Mouse (Mus musculus): Measurements from ENCODE around the gene Rfxank. TPM values are rescaled to one million over a fixed set of nuclear protein-coding genes. Genes with fewer than 3 reads are reported as not detected.
A peak's percentile ranks its signal among the peaks of the same experiment; 100 is the strongest.

The Rfxank gene
- polyA plus RNA-seq, 1 experiment from 2014 or later = 16.7 TPM

DNA sequence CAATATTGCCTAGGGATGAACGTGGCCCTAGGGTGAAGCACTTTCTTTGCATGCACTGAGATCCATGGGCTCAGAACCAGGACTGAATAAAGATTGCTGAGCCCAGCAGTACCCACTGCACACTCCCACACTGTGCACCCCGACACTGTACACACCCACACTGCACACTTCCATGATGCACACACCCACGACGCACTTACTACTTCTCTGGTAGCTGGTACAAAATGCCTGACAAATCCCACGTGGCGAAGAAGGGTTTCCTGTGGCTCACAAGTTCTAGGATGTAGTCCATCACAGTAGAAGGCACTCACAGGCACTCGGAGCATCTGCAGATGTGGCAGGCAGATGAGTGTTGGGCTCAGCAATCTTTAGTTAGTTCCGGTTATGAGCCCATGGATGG, 14.0 kb downstream of the Rfxank start:
- H3K27ac ChIP-seq (ENCODE audit: low read depth, low read length) = no peak overlapping the region
- H3K4me1 ChIP-seq (replicated peaks; ENCODE audit: control insufficient read depth, insufficient read depth, low read length) = no peaks in the 10 kb centered on the region
- H3K9me3 ChIP-seq (ENCODE audit: control insufficient read depth, low read length) = no peaks in the 10 kb centered on the region
- H3K4me3 ChIP-seq (ENCODE audit: low read depth, low read length) = no peak overlapping the region
- H3K27me3 ChIP-seq (replicated peaks; ENCODE audit: control insufficient read depth, insufficient read depth, low read length) = peaks cover 18% of the 10 kb centered on the region
- DNase-seq (ENCODE audit: low spot score) (no peak), ATAC-seq (replicated peaks; ENCODE audit: low FRiP score) (no peak)
- H3K4me2 ChIP-seq = no peak overlapping the region
- no peak overlapping the region for H3K9ac ChIP-seq (ENCODE audit: low read depth, low read length)
- WGBS = 60% methylated on average over 8 of the region's 8 CpGs
- H3K36me3 ChIP-seq (ENCODE audit: control insufficient read depth, insufficient read depth, low read length) = no peaks in the 10 kb centered on the region

- H3K9ac ChIP-seq (ENCODE audit: low read depth, low read length) = no peak overlapping the region
- no peak overlapping the region for H3K4me3 ChIP-seq (ENCODE audit: low read depth, low read length)
- H3K9me3 ChIP-seq (ENCODE audit: control insufficient read depth, low read length) = no peaks in the 10 kb centered on the region
- H3K4me1 ChIP-seq (replicated peaks; ENCODE audit: control insufficient read depth, insufficient read depth, low read length) = no peaks in the 10 kb centered on the region
- H3K27ac ChIP-seq (ENCODE audit: low read depth, low read length) = no peak overlapping the region
- H3K36me3 ChIP-seq (ENCODE audit: control insufficient read depth, insufficient read depth, low read length) = no peaks in the 10 kb centered on the region
- H3K4me2 ChIP-seq = no peak overlapping the region
- ATAC-seq (replicated peaks; ENCODE audit: low FRiP score) = no peak
- 56% methylated on average over 2 of the region's 2 CpGs for WGBS
- no peak for DNase-seq (ENCODE audit: low spot score)
- peaks cover 40% of the 10 kb centered on the region for H3K27me3 ChIP-seq (replicated peaks; ENCODE audit: control insufficient read depth, insufficient read depth, low read length)
These were observed 16.1 kb downstream of the Rfxank start for GRCm38 (mm10) chr8:70122863-70123262.

GRCm38 (mm10) chr8:70120667-70121066, 18.3 kb downstream of the Rfxank start, which contains the start of gene Ncan:
Gene Ncan, minus strand, starts transcription at chr8:70120873.
- ATAC-seq (replicated peaks; ENCODE audit: low FRiP score) (no peak), DNase-seq (ENCODE audit: low spot score) (no peak)
- no peaks in the 10 kb centered on the region for H3K9me3 ChIP-seq (ENCODE audit: control insufficient read depth, low read length)
- no peak within 1 kb of the TSS for H3K4me2 ChIP-seq
- no peak within 1 kb of the TSS for H3K9ac ChIP-seq (ENCODE audit: low read depth, low read length)
- no peaks in the 10 kb centered on the region for H3K4me1 ChIP-seq (replicated peaks; ENCODE audit: control insufficient read depth, insufficient read depth, low read length)
- H3K27ac ChIP-seq (ENCODE audit: low read depth, low read length) = no peak within 1 kb of the TSS
- H3K27me3 ChIP-seq (replicated peaks; ENCODE audit: control insufficient read depth, insufficient read depth, low read length) = peaks cover 60% of the 10 kb centered on the region
- WGBS = 6% methylated on average over 19 of the region's 19 CpGs
- no peaks in the 10 kb centered on the region for H3K36me3 ChIP-seq (ENCODE audit: control insufficient read depth, insufficient read depth, low read length)
- no peak within 1 kb of the TSS for H3K4me3 ChIP-seq (ENCODE audit: low read depth, low read length)

- Histone ChIP-seq H3K36me3 (ENCODE audit: control insufficient read depth, insufficient read depth, low read length) (no peaks in the 10 kb centered on the region), H3K4me2 (no peak overlapping the region), H3K4me1 (replicated peaks; ENCODE audit: control insufficient read depth, insufficient read depth, low read length) (no peaks in the 10 kb centered on the region), H3K27ac (ENCODE audit: low read depth, low read length) (no peak overlapping the region), H3K27me3 (replicated peaks; ENCODE audit: control insufficient read depth, insufficient read depth, low read length) (peaks cover 77% of the 10 kb centered on the region), H3K9ac (ENCODE audit: low read depth, low read length) (no peak overlapping the region), H3K4me3 (ENCODE audit: low read depth, low read length) (no peak overlapping the region), H3K9me3 (ENCODE audit: control insufficient read depth, low read length) (no peaks in the 10 kb centered on the region)
- WGBS = 19% methylated on average over 17 of the region's 17 CpGs
- DNase-seq (ENCODE audit: low spot score) = no peak
- ATAC-seq (replicated peaks; ENCODE audit: low FRiP score) = no peak
These were observed 19.9 kb downstream of the Rfxank start for GRCm38 (mm10) chr8:70118726-70119700.

GRCm38 (mm10) chr8:70117611-70118010, 21.3 kb downstream of the Rfxank start:
- WGBS = 6% methylated on average over 9 of the region's 9 CpGs
- Histone ChIP-seq H3K9me3 (ENCODE audit: control insufficient read depth, low read length) (no peaks in the 10 kb centered on the region), H3K36me3 (ENCODE audit: control insufficient read depth, insufficient read depth, low read length) (no peaks in the 10 kb centered on the region), H3K27me3 (replicated peaks; ENCODE audit: control insufficient read depth, insufficient read depth, low read length) (peaks cover 91% of the 10 kb centered on the region), H3K27ac (ENCODE audit: low read depth, low read length) (no peak overlapping the region), H3K4me1 (replicated peaks; ENCODE audit: control insufficient read depth, insufficient read depth, low read length) (no peaks in the 10 kb centered on the region), H3K4me3 (ENCODE audit: low read depth, low read length) (no peak overlapping the region), H3K4me2 (no peak overlapping the region), H3K9ac (ENCODE audit: low read depth, low read length) (no peak overlapping the region)
- DNase-seq (ENCODE audit: low spot score) (peak; percentile 45), ATAC-seq (replicated peaks; ENCODE audit: low FRiP score) (no peak)

GRCm38 (mm10) chr8:70114892-70115291, 24.1 kb downstream of the Rfxank start:
- Histone ChIP-seq H3K9ac (ENCODE audit: low read depth, low read length) (no peak overlapping the region), H3K4me3 (ENCODE audit: low read depth, low read length) (no peak overlapping the region), H3K27ac (ENCODE audit: low read depth, low read length) (no peak overlapping the region), H3K4me2 (no peak overlapping the region), H3K36me3 (ENCODE audit: control insufficient read depth, insufficient read depth, low read length) (no peaks in the 10 kb centered on the region), H3K4me1 (replicated peaks; ENCODE audit: control insufficient read depth, insufficient read depth, low read length) (no peaks in the 10 kb centered on the region), H3K9me3 (ENCODE audit: control insufficient read depth, low read length) (no peaks in the 10 kb centered on the region), H3K27me3 (replicated peaks; ENCODE audit: control insufficient read depth, insufficient read depth, low read length) (peaks cover 99% of the 10 kb centered on the region)
- WGBS = 61% methylated on average over 13 of the region's 13 CpGs
- no peak for ATAC-seq (replicated peaks; ENCODE audit: low FRiP score)
- DNase-seq (ENCODE audit: low spot score) = no peak

- H3K36me3 ChIP-seq (ENCODE audit: control insufficient read depth, insufficient read depth, low read length) = no peaks in the 10 kb centered on the region
- H3K4me1 ChIP-seq (replicated peaks; ENCODE audit: control insufficient read depth, insufficient read depth, low read length) = no peaks in the 10 kb centered on the region
- ATAC-seq (replicated peaks; ENCODE audit: low FRiP score) (no peak), DNase-seq (ENCODE audit: low spot score) (no peak)
- H3K4me3 ChIP-seq (ENCODE audit: low read depth, low read length) = no peak overlapping the region
- WGBS = 25% methylated on average over 6 of the region's 6 CpGs
- no peak overlapping the region for H3K4me2 ChIP-seq
- H3K27ac ChIP-seq (ENCODE audit: low read depth, low read length) = no peak overlapping the region
- no peak overlapping the region for H3K9ac ChIP-seq (ENCODE audit: low read depth, low read length)
- no peaks in the 10 kb centered on the region for H3K9me3 ChIP-seq (ENCODE audit: control insufficient read depth, low read length)
- peaks cover 99% of the 10 kb centered on the region for H3K27me3 ChIP-seq (replicated peaks; ENCODE audit: control insufficient read depth, insufficient read depth, low read length)
These were observed 24.5 kb downstream of the Rfxank start for GRCm38 (mm10) chr8:70114488-70114887.

GRCm38 (mm10) chr8:70112401-70113016, 26.4 kb downstream of the Rfxank start:
- Histone ChIP-seq H3K27me3 (replicated peaks; ENCODE audit: control insufficient read depth, insufficient read depth, low read length) (peaks cover 88% of the 10 kb centered on the region), H3K4me2 (no peak overlapping the region), H3K4me1 (replicated peaks; ENCODE audit: control insufficient read depth, insufficient read depth, low read length) (no peaks in the 10 kb centered on the region), H3K27ac (ENCODE audit: low read depth, low read length) (no peak overlapping the region), H3K9ac (ENCODE audit: low read depth, low read length) (no peak overlapping the region), H3K9me3 (ENCODE audit: control insufficient read depth, low read length) (no peaks in the 10 kb centered on the region), H3K4me3 (ENCODE audit: low read depth, low read length) (no peak overlapping the region), H3K36me3 (ENCODE audit: control insufficient read depth, insufficient read depth, low read length) (no peaks in the 10 kb centered on the region)
- DNase-seq (ENCODE audit: low spot score) (no peak), ATAC-seq (replicated peaks; ENCODE audit: low FRiP score) (no peak)
- 11% methylated on average over 43 of the region's 43 CpGs for WGBS
